Mouse (Mus musculus) spleen, postnatal 10 days (tissue): ENCODE results near the gene Cdc42ep1.
"Not testable (repeated sequence)": the region's sequence is repeated elsewhere in the genome, so short reads cannot be mapped to it uniquely, and the experiment has no call there.

ENCODE experiments used
- DNase-seq, 2 experiments: peaks; one replicate each; pipeline ENCODE4 v3.0.0; 2021 to 2022; ENCODE audit warnings: low spot score in 2 of 2

Gene Cdc42ep1

GRCm38 (mm10) chr15:78829636-78830035, 12.8 kb upstream of the Cdc42ep1 start:
- no peak for DNase-seq

DNA sequence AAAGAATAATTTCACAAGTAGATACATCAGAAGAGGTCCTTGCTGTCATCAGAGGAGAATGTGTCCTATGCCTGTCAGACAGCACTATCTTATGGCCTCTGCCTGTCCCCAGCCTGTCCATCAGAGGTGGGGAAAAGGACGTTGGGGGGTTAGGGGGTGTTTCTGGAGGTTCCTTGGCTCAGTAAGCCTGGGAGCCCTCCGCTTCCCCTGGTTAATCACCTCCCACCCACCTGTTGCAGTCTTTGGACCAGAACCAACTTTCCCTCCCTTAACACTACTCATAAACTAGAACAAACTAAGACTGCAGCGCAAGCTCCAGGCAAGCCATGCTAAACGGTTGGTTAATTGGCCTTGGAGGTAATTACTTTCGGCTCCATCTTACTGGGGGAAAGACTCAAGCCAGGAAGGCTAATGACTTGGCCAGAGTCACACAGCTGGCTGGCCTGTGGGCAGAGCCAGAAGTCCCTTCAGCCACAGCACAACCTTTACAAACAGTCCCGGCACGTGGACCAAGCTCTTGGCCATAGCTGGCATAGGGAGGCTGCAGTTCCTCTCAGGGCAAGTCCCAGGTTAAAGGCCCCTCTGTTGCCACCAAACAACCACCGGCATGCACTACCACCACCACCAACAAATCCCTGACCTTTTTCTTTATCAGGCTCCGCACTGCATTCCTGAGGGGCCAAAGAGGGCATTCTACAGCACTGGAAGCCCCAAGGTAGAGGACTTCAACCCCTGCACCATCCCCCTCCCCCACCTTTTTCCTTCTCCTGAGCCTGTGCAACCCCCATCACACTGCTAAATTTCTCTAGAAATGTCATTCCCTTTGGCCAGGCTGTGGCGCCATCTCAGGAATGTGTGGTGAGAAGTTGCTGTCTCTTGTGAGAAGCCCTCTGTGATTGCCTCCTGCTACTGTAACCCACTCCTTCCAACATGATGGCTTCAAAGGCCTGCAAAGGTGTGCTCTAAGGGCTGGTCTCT, 11.4 kb upstream of the Cdc42ep1 start:
- DNase-seq, result no peak

- no peak for DNase-seq
Measured at GRCm38 (mm10) chr15:78831720-78832657, 10.4 kb upstream of the Cdc42ep1 start.

- peak in 1 of 2 experiments; percentile 49 for DNase-seq
Measured at GRCm38 (mm10) chr15:78832701-78833123, 9.7 kb upstream of the Cdc42ep1 start.

DNA sequence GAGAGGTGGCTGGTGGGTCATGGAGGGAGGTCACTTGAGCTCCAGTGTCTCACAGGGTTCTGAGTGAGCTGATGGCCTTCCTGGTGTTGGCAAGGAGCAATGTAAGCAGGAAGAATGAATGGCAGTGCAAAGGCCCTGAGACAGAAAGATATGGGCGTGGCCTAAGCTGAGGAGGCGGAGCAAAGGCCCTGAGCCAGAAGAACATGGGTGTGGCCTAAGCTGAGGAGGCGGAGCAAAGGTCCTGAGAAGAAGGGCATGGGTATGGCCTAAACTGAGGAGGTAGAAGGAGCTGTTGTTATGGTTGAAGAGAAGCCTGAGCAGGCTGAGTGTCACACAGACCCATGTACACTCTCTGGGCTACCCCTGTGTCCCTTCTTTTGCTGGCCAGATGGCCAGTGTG, 8.8 kb upstream of the Cdc42ep1 start:
- DNase-seq, result peak in 1 of 2 experiments; percentile 53

DNA sequence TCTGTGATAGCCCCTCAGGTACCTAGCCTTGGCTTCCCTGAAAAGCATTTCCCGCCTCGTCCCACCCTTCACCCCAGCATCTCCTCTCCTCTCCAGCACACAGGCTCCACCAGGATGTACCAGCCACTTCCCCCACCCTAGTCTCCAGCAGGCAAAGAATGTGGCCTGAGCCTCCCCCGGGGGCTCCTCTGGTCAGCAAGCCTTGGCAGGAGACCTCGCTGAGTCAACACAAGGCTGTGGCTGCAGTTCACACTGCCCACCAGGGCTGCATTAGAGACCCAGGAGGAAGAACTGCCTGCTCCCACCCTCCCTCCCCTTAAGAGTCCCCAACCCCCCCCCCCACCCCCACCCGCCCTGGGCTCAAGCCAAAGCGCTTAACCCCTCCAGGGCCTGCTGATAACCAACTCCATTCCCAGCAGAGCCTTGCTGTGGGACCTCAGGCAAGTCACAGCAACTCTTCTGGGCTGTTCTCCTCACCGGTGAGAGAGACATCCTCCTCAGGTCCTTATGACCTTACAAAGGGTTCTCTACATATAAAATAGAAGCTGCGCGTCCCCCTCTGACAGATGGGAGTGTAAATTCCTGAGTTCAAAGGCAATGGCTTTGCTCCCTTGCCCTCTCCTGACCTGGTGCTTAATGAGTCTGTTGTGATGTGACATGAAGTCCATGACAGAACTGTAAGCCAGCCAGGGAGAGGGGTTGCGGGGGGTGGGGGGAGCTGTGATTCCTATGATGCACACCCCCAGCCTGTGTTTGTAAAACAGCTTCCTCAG, 8.0 kb upstream of the Cdc42ep1 start:
- DNase-seq, result no peak

DNA sequence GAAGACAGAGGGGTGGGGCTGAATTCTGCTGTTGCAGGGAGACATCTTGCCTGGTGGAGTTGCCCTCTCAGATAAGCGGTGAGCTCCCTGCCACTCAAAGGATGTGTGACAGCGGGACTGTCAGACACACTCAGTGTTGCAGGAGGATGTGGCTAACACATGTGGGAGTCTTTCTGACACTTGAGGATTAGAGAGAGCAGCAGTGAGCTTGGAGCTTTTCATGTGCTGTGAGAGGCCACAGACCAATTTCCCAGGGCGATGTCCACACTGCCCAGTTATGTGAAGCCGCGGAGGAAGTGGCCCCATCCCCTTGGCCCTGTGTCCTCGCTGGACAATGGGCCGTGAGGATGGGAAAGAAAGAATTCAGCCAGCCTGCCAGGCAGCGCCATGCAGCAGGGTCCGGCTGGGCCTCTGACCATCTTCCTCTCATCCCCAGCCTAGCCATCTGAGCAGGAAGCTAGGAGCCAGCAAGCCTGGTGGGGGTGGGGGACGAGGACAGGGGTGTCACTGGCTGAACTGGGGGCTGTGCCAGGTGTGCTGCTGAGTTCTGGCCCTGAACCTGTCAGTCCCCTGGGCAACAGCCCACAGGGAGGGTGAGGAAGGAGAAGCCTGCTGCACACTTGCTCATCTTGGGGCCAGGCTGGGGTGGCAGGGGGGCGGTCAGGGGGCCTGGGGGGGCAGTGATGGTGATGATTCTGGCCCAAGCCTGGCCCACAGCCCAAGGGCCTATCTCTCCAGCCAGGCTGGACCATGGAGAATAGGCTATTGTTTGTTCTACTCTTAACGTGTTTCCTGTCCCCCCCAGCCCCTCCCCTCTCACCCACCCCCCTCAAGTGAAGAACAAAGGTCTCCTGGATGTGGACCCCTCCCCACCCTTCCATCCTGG, 7.0 kb upstream of the Cdc42ep1 start:
- peak in 1 of 2 experiments; percentile 41 for DNase-seq

DNA sequence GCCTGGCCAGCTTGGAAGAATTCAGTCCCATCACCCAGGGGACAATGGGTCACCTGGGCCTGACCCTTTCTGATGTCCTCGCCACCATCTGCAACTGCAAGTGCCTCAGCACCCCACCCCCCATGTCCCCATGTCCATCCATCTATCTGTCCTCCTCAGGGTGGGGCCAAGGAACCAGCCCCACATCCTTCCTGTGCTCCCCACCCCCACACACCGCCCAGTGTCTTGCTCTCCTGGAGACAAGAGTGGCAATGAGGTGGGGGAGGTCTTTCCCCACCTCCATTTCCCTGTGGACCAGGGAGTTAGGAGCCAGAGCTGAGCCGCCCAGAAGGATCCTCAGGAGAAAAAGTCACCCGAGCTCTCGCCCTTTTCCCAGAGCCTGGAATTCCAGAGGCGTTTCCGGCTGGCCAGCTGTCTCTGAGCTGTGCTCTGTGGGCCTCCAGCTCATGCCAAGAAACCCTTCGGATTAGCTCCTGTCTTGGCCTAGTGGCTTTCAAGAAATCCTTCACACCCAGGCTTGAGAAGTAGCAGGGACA, 6.3 kb upstream of the Cdc42ep1 start:
- DNase-seq, result no peak

- no peak for DNase-seq
Measured at GRCm38 (mm10) chr15:78839744-78840143, 2.7 kb upstream of the Cdc42ep1 start.

- DNase-seq, result no peak
Measured at GRCm38 (mm10) chr15:78840241-78840640, 2.2 kb upstream of the Cdc42ep1 start.

DNA sequence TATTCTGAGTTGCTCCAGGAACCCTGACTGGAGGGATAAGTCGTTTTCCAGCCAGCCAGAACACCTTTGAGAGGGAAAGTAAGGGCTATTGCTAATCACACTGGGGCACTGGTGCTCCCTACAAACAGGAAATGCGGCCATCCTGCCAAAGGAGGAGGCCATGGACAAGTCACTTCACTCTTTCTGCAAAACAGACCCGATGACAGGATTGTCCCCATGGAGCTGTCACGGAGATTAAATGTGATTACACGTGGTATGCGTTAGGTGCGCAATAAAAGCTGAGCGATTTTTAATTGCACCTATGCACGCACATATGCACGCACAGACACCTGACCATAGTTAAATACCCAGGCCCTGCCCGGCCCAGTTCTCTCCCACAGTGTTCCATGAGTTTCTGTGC, 1.7 kb upstream of the Cdc42ep1 start:
- no peak for DNase-seq

- no peak for DNase-seq
Measured at GRCm38 (mm10) chr15:78841161-78841790, 1.1 kb upstream of the Cdc42ep1 start.

GRCm38 (mm10) chr15:78843581-78844469, 1.4 kb downstream of the Cdc42ep1 start:
- DNase-seq, result peak in 1 of 2 experiments; percentile 42

DNA sequence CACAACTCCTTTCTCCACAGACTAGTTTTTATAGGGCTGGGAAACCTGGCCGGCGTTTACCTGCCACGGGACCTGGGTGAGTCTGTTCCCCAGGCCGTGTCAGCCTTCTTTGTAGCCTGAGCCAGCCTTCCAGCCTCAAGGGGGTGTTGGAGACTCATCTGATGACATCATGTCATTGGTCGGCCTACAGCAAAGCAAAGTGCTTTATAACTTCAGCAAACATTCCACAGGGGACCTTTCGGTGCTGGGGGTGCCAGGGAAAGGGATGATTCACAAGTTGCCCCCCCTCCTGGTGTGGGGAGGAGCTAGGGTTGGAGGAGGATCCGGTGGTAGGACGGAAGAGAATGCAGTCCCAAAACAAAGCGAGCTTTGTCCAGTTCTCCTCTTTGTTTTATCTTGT, 2.4 kb downstream of the Cdc42ep1 start:
- DNase-seq, result no peak

DNA sequence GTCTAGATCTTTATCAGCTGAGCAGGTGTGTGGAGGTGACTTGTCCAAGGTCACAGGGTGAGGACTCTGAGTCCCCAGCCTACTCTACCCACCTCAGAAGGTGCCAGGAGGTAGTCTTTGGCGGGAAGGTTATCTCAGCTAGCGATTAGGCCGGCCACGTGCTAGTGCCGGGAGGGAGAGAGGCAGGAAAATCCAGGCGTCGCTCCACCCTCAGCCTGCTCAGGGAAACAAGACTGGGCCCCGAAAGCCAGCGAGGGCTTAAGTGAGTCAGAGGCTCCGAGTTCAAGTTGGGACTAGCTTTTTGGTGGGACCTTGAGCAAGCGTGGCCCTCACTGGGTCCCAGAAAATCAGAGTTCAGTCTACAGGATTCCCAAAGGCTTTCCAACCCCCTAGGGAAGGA, 2.9 kb downstream of the Cdc42ep1 start:
- DNase-seq, result no peak

GRCm38 (mm10) chr15:78845867-78846266, 3.4 kb downstream of the Cdc42ep1 start:
- DNase-seq, result no peak

- no peak for DNase-seq
Measured at GRCm38 (mm10) chr15:78846352-78846751, 3.9 kb downstream of the Cdc42ep1 start.

DNA sequence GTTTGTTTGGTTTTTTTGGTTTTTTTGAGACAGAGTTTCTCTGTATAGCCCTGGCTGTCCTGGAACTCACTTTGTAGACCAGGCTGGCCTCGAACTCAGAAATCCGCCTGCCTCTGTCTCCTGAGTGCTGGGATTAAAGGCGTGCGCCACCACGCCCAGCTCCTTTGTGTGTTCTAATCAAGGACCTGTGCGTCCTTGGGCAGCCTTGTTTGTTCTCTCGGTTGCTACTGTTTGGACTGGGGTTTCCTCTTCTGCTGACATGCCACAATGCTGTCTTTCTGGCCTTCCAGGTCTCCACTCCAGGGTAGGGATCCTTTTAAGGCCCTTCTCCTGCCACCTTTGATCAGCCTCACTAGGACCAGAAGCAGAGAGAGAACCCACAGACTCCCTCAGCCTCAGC, 4.4 kb downstream of the Cdc42ep1 start:
- not testable (repeated sequence) for DNase-seq

DNA sequence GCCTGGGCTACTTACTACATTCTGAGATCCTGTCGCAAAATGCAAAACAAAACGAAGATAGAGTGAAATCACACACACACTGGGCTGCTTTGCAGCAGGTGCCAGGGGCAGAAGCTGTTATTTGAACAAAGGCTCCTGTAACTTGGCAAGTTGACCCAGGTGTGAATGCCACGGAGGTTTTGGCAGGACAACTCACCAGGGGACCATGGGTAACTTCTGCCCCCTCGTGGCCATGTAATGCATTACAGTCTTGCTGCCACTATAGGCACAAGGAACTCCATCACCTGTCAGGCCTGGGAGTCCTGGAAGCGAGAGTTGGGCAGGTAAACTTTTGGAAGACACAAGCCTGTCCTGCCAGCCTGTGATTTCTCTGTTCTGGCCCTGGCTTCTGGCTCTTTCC, 6.0 kb downstream of the Cdc42ep1 start:
- peak; percentile 83 to 89 for DNase-seq
